Mouse (Mus musculus): ENCODE results near the gene Pmepa1.

- no peak for TF ChIP-seq CTCF (IDR thresholded peaks at IDR 0.05; ENCODE audit: low read depth)
- no peak for TF ChIP-seq EP300 (IDR thresholded peaks at IDR 0.05; ENCODE audit: low read depth)
Measured at GRCm38 (mm10) chr2:173257610-173258009, 18.7 kb downstream of the Pmepa1 start.
